Mouse (Mus musculus) CD4-positive, CD25-positive, alpha-beta regulatory T cell, adult 4 months (primary cell): Measurements from ENCODE around the gene Ace3. TPM values are rescaled to one million over a fixed set of nuclear protein-coding genes. Genes with fewer than 3 reads are reported as not detected.
"Not testable (repeated sequence)": the region's sequence is repeated elsewhere in the genome, so short reads cannot be mapped to it uniquely, and the experiment has no call there.

Experiments
- ATAC-seq: one replicate; pipeline ENCODE4 v1.8.0; 2017
- polyA plus RNA-seq, 2 experiments: library from polyadenylated mRNA; unstranded; fragments of 100-300 nt; shearing (Covaris generic); gene quantifications; one replicate each; pipeline ENCODE4 v1.2.1; 2017

The Ace3 gene
- polyA plus RNA-seq, 2 experiments from 2014 or later, result not detected

DNA sequence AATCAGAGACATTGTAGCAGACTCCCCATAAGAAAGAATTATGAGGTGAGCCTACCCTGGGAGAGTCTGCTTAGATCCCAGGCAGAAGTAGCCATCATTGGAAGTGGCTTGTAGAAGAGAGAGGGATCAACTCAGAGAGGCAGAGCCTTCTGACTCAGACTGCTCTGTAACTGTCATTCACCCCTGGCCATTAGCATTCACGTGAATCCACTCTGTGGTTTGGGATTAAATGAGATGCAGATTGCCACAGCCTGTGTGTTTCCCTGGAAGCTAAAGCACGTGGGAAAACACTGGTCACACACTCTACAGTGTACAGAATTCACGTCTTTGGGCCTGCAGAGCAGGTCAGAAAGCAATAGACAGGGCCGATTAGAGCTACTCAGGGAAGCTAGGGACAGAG lies 10.0 kb upstream of the Ace3 start:
- ATAC-seq, result no peak

DNA sequence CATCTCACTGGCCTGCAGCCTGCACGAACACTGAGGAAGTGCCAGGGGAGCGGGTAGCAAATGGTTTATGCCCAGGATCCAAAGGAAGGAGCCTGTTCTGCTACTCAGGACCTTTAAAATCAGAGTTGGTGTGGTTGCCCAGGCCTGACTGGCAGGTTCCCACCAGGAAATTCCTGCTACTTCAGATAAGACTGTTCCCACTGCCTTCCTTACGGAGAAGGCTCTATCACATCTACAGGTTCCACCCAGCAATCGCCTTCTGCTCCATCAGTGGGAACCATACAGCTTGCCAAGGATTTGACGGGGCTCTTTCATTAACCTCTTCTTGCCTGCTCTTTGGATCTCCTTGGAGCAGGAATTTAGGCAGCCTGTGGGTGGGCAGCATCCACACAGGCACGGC lies 7.0 kb upstream of the Ace3 start:
- no peak for ATAC-seq

DNA sequence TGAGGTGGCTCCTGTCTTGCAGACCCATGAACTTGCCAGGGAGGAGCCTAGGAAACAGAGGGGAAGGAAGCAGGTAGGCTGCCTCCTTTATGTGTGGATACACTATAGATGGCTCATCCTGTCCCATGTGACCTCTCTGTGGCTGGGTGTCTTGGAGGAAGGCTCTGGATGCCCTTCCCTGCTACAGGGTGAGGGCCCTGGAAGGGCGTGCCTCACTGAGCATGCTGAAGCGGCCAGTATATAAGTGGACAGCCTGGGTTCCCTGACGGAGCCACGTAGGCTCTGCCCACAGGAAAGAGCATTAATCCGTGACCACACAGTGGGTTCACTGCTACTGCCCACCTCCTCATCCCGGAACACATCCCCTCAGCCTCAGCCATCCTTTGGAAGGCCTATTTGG lies 5.0 kb upstream of the Ace3 start:
- ATAC-seq, result no peak

DNA sequence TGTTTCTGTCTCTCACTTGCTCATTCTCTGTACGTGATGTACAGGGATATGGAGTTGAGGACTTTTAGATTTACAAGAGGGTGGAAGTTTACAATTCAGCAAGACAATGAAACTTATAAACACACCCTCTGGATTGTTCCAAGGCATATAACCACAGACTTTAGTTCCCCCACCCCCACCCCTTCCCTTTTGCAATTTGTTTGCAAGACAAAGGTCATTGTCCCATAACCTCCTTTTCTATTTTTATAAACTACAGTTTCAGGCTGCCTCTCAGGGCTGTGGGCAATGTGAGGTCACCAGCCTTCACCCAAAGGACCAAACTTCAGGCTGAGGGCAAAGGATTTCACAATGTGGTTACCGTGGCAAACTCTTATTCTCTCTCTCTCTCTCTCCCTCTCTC lies 4.2 kb upstream of the Ace3 start:
- no peak for ATAC-seq

DNA sequence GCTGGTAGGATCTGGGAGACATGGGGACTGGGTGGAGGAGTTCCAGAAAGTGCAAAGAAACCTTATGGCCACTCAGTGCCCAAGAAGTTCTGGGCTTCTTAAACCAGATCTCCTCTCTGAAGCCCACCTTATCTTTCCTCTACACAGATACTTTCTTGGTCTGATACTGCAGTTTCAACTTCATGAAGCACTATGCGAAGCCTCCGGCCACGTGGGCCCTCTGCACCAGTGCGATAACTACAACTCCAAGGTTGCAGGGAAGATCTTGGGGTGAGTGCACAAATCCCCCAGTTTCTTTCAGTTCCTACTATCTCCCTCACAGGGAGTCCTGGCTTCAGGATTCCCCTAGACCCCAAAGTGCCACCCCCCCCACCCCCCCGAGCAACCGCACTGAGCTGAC lies 5.6 kb downstream of the Ace3 start:
- ATAC-seq, result no peak

DNA sequence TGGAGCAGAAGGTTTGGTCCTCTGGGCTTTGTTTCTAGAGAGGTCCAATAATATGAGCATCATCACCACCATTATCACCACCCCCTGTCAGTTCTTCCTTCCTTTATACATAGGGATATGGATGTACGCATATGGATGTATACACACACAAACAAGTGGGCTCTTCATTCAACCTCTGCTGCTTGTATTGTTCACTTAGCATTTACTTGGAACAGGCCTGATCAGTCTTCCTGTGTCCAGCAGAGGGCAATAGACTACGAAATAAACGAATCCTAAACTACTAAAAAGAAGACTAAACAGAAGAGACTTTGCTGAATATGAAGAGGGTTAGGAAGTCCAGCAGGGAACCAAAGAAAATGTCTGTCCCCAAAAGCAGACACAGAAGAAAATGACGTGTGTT lies 7.2 kb downstream of the Ace3 start:
- ATAC-seq, result peak; percentile 51

DNA sequence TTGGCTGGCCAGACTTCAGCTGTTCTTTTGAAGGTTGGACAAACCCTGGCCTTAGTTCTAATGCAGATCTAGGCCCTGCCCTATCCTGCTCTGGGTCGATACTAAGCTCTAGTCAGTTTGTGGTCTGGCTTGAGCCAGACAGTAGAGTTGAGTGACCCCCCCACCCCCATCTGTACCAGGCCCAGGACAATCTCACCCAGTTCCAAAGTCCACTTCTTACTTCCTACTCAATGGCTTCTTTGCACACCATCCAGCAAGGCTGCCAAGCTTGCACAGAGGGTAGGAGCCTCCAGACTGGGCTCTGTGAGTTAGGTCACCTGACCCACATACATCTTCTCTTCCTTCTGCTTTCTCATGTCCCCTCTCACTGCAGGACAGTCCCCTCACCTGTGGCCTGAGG lies 10.1 kb downstream of the Ace3 start:
- ATAC-seq, result no peak

DNA sequence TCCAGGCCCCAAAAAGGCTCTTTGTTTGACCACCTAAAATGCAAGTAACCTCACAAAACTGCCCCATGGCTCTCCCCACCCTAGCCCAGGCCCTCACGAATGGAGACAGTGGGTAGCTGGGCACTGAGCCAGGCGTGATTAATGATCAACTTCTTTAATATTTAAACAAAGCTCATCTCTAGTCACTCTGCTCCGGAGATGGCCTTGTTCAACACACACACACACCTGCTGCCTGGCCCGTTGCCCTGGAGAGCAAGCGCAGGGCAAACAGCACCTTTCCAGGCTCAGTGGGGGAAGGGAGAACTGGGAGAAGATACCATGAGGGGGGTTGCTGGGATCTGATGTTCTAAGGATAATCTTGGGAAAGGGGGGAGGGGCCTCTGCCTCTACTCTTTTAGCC lies 11.5 kb downstream of the Ace3 start:
- no peak for ATAC-seq

DNA sequence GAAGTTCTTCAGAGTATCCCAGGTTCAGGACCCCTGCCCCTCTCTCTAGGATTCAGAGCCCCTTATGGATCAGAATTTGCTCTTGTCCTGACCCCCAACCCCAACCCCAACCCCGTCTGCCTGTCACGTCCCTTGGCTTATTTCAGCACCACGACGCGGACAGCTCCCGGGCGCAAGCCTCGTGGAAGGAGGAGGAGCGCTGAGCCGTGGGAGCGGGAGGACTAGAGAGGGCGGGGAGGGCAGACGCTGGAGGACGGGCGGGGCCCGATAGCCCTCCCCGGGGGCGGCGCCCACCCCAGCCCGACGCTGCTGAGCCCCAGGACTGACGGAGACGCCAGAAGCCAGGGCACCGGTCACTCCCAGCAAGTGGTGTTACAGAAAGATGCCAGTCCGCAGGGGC lies 13.3 kb downstream of the Ace3 start, which contains the start of gene Kcnh6:
TSS of gene Kcnh6 (plus strand) at position 304 of the 400 bp plus-strand sequence.
- no peak for ATAC-seq

DNA sequence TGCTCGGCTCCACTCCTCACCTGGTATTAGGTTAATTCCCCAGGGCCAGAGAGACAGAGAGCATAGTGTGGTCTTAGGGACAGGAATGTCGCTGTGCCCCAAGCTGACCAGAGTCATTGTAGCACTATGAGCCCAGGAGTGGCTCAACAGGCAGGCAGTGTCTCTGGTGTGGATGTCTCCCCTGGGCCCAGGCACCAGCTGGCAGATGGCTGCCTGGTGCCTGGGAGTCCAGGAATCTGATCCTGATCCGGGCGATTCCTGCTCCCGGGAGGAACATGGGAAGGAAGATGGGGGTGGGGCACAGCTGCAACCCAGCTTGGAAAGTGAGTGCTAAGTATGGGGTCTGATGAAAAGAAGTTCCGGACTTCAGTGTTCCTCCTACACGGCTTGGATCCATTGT lies 18.2 kb downstream of the Ace3 start:
- no peak for ATAC-seq

DNA sequence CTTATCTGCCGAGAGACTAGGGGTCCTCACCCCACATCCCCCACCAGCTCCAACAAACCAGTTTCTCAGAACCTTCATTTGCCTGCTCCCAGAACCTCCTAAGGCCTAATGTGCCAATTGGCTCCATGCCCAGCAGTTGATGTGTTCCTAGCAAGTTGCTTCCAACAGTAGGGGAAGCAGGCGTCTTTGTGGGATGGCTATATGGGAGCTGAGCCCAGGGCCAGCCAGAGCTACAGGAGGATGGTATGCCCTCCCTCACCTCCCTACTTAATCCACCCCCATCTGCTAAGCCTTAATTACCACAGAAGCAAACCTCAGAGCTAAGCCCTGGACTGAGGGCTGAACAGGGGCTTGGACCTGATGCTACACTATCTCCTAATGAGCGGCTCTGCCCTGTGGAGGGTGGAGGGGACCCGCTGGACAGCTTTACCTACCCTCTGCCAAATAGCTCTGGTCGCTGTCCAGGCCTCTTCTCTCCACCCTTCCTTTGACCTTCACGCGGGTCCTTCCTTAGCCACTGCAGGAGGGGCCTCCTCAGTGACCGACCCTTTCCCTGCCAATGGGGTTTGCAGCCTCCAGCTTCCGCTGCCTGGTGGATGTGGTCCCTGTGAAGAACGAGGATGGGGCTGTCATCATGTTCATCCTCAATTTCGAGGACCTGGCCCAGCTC lies 19.2 kb downstream of the Ace3 start:
- no peak for ATAC-seq

DNA sequence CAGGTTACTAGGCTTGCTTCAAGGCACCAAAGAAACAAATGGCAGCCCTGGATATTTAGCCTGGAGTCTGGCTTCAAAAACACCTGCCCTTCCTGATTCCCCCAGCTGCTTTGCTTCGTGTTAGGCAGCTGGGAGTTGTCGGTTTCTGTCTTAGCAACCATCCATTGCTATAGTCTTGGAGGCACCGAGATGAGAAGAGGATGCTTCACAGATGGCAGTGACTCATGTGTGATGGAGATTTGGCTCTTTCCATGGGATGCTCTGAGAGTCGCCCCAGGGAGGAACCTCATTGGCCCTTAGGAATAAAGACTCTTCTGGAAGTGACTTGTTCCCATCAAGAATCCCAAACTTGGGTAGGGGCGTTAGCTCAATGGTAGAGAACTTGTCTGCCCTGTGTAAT lies 22.0 kb downstream of the Ace3 start:
- ATAC-seq, result no peak

DNA sequence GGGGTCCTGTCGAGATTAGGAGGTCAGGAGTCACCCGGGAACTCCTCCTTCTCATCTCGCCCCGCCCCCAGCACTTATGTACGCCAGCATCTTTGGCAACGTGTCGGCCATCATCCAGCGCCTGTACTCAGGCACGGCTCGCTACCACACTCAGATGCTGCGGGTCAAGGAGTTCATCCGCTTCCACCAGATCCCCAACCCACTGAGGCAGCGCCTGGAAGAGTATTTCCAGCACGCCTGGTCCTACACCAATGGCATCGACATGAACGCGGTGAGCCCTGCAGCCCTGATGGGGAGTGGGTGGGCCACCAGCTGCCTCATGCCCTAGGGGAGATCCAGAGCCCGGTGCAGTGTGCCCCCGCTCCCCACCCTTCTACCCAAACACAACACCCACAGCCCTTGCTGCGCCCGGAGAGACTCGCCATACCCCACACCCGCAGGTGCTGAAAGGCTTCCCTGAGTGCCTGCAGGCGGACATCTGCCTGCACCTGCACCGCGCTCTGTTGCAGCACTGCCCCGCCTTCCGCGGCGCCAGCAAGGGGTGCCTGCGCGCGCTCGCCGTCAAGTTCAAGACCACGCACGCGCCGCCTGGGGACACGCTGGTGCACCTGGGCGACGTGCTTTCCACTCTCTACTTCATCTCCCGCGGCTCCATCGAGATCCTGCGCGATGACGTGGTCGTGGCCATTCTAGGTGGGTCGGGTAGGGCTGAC lies 25.7 kb downstream of the Ace3 start:
- ATAC-seq, result peak; percentile 63

DNA sequence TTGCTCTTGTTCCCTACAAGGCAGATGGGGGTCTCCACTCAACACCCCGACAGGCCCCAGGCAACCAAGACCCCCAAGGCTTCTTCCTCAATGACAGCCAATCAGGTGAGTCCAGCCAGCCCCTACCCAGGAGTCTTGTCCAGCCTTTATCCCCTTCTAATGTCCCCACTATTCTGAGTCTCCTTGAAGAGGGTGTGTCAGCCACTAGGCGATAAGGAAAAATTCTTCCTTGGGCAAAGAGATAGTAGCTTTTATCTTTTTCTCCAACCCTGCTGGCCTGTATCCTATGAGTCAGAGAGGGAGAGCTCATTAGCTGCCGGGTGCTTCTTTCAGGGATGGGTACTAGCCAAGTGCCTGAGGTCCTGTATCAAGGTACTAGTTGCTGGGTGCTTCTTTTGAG lies 31.3 kb downstream of the Ace3 start:
- ATAC-seq, result no peak

DNA sequence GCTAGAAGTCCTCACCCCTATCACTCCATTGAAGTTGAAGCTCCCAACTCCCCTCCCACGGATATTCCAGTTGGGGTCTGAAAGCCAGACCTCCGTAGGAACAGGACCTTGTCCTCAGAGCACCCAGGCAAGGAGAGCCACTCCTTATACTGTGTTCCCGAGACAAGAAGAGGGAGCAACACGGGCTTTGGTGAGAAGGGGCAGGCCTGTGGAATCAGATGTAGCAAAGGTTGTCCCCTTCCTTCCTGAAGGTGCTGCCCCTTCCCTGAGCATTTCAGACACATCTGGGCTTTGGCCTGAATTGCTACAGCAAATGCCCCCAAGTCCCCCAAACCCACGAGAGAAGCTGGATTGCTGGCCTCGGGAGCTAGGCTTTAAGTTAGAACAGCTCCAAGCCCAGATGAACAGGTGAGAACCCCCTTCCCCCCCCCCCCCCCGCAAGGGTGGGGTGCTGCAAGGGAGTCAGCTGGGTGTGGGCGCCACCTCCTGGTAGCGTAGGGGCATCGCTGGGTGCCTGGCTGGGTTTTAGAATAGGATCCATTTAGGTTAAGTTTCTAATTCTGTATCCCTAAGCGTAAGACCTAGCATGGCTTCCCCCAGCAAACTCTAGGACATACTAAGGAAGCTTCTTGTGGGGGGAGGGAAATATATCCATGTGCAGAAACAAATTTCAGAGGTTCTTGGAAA lies 32.1 kb downstream of the Ace3 start:
- ATAC-seq, result peak; percentile 77

DNA sequence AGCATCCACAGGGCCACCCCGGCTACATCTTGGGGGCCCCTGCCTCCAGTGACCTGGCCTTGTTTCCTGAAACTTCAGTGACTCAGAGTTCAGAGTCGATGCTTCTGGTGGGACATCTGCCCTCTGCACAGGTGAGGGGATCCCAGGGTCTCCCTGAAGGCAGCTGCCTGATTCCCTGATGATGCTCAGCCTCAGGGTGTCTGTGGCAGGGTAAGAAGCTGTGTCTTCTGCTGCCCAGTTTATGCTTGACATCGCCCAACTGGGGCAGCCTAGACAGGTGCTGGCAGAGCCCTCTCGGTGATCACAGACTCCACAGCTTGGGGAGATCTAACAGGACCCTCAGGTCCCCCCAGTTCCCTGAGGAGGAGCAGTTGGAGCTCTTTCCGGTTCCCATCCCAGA lies 33.1 kb downstream of the Ace3 start:
- peak; percentile 56 for ATAC-seq

DNA sequence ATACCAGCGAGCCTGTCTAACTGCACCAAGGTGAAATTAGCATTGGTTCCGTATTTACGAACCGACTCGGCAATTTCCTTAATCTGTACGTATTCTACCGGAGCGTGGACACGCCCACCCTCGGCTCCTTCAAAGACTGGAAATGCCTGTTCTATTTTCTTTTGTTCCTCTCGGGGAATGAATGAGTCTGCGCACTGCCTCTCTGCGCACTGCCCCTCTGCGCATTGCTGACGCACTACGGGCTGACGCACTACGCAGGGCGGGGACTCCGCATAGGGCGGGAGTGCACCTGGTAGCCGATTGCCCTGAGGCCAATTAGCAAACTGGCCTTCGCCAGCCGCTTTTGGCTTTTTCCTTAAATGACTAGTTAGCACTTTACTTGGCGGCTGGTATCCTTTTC lies 37.6 kb downstream of the Ace3 start:
- ATAC-seq, result not testable (repeated sequence)

DNA sequence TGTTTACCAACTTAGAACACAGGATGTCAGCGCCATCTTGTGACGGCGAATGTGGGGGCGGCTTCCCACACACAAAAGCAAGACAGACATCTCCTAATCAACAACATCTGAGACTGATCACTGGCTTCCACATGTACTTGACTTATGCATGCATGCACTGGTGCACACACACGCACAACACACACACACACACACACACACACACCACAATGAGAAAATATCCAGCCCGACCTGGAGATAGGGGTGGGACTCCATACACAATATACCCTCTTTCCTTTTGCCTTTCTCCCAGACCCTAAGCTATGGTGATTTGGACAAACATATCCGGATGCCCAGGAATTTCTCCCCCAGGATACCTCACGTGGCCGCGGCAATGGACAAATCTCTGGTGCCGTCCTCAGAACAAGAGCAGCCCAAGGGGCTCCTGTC lies 39.0 kb downstream of the Ace3 start:
- peak; percentile 66 for ATAC-seq

DNA sequence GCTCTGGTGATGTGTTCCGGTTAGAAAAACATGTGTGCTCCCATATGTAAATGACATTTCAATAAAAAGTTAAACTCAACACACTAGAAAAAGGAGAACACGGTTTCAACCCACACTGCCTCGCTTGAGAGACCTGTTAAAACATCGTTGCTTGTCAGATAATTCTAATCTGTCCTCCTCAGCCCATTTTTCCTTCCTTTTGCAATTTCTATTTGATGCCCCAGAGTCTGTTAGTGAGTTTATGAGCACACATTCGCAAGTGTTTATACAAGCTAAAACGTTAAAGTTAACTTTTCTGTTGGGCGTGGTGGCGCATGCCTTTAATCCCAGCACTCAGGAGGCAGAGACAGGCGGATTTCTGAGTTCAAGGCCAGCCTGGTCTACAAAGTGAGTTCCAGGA lies 40.5 kb downstream of the Ace3 start:
- no peak for ATAC-seq

DNA sequence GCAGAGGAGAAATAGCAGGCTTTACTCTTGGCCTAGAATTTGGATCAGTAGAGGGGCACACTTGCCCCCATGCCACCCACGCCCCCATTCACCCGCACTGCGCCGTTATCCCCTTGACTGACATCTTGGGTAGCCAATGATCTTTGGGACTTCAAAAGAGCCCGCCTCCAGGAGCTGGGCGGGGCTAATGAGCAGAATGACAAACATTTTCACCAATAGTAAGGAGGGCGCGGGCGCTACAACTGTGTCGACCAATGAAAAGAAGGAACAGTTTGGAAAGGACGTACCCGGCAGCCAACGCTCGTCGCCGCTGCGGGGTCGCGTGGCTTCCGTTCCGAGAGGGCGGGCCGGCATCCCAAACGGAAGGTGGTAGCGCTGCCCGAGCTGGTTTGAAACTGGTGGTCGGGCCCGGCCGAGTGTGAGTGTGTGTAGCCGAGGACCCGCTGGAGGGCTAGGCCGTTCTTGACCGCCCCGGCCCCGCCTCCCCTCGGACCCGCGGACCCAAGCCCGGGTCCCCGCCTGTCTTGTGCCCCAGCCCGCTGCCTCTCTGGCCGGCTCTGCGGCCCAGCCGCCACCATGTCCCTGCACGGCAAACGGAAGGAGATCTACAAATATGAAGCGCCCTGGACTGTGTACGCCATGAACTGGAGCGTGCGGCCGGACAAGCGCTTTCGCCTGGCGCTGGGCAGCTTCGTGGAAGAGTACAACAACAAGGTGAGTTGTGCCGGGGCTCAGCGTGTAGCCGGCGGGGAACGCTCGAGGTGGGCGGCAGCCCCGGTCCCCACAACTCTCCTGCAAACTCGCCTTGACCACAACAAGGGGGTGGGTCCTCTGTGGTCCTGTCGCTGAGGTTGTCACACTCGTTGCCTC lies 42.3 kb downstream of the Ace3 start, which contains the start of gene Dcaf7:
TSS of gene Dcaf7 (plus strand) at position 325 of the 870 bp plus-strand sequence.
- peak; percentile 96 for ATAC-seq

DNA sequence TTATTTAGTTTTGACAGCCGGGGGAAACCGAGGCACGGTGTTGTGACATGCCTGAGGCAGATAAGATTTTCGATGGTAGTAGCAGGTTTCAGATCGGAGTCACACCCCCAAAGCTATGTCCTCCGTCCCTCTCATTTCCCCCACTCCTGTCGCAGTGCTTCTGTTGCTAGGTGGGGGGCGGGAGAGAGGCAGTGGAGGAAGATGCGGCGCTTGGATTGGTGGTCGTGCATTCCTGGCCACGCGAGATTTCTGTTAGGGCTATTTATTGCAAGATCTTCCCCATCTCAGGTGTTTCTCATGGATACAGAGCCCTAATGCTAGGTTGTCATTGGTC lies 42.9 kb downstream of the Ace3 start:
- no peak for ATAC-seq

DNA sequence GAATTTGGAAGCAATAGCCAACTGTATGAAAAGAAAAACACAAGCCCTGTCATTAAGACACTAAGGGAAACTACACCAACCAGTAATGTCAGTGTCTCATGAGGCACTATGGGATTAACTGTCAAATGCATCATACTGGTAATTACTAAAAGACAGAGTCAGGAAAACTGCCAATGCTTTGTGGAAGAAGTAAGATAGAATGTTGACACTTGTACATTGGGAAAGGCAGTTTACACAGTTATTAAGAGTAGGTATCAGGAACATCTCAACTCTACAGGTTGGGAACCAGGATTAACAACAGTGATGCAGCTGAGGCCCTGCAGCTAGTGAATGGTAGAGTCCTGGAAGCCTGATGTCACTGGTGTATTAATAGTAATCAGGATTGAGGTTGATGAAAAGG lies 49.9 kb downstream of the Ace3 start:
- no peak for ATAC-seq

DNA sequence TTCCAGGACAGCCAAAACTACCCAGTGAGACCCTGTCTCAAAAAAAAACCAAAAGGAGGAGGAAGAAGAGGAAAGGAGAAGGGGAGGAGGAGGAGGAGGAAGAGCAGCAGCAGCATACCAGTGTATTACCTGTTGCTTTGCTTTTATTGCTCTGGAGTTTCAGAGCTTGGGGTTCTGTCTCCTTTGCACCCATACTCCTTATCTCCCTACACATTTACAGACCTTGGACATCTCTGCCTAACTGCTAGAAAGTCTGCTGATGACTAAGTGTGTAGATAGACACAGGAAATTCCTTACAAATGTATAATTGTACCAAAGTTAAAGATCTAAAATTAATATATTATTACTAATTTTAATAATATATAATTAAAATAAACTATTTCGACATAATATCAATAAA lies 50.8 kb downstream of the Ace3 start:
- no peak for ATAC-seq
